Mouse (Mus musculus) cerebellum, adult (tissue): Measurements from ENCODE around the gene Ankrd54.
A peak's percentile ranks its signal among the peaks of the same experiment; 100 is the strongest.

ENCODE experiments used
- ATAC-seq: cut with Nextera tagmentation; 2 replicates; pipeline ENCODE4 v1.9.2; 2017; ENCODE audit warnings: mild to moderate bottlenecking, moderate library complexity, mixed read lengths; ENCODE audit not compliant: insufficient number of reproducible peaks, low FRiP score, low TSS enrichment

The Ankrd54 gene

DNA sequence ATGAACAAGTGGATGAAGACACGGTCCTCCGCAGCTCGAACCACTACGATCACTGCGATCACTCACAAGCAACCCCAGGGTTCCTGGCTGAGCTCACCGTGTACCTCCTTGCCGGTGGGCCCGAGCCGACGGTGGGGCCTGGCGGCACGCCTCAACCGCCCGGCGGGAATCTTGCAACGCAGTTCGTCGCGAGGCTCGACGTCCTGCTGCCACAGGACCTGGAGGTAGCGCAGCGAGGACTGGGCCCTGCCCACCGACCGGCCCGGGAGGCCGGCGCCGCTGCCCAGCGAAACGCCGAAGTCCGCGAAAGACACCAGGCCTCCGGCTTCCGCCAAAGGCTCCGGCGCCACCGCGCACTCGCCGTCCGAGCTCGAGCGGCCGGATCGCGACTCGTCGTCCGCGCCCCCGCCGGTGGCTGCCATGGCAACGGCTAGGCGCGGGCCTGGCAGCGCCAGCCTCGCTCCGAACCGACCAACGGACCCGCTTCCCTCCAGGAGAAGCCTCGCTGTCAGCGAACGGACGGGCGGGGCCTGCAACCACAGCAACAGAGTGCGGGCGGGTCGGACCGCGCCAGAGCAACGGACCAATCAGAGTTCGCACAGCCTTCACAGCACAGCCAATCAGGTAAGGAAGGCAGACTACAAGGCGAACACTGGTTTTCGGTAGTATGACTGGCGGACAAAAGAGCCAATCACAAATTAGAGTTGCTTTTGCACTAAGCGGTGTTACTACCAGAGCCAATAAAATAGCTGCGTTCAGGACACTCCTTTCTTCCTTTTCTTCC lies at the start of gene Ankrd54:
Ankrd54 (minus strand) TSS at position 518 of the 784 bp plus-strand sequence.
- peak; percentile 100 for ATAC-seq

DNA sequence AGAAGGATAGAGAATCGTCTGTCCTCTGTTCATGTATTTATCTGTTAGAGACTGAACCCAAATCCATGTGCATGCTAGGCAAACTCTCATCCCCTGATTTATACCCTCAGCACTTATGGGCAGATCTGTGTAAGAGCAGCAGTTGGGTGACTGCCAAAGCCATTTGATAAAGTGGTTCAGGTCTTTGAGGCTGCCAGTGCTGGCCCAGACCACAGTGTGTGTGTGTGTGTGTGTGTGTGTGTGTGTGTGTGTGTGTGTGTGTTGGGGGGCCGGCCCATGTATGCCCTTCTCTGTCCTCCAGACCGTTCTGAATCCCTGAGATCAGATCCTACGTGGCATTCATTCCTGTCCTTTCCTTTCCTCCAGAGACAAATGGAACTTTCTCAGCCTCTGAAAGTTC lies 49.1 kb upstream of the Ankrd54 start:
- no peak for ATAC-seq

DNA sequence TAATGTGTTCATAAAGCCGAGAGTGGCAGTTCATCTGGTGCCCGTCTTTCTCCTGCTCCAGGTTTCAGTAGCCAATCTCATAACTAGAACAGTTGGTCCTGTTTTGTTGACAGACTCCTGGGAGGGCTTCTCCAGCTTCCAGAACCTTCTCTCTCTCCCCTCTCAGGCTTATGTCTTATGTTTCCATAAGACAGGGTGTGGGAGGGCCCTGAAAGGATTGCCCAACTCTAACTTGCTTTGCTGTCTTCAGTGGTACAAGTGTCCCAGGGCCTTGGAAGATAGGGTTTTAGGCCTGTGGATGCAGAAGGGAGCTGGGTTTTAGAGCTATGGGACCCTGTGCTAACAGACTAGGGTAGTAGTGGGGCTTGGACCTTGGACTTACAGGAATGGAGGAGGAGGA lies 47.8 kb upstream of the Ankrd54 start:
- ATAC-seq, result no peak

DNA sequence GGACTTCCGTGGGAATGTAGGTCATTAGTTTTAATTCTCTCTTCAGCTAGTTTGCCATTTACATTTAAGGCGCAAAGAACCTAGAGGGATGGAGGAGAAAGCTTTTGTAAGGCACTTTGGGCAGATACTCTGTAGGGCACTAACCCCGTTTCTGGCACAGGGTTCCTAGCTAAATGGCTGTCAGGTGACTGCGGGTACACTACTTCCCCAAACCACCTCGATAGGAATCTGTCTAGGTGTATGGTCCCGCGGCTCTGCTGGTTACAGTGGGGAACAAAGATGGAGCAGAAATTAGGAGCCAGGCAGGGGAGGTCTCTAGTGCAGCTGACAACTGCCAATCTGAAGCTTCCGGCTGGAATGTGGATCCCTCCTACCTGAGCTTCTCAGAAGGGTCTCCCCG lies 47.3 kb upstream of the Ankrd54 start:
- no peak for ATAC-seq

DNA sequence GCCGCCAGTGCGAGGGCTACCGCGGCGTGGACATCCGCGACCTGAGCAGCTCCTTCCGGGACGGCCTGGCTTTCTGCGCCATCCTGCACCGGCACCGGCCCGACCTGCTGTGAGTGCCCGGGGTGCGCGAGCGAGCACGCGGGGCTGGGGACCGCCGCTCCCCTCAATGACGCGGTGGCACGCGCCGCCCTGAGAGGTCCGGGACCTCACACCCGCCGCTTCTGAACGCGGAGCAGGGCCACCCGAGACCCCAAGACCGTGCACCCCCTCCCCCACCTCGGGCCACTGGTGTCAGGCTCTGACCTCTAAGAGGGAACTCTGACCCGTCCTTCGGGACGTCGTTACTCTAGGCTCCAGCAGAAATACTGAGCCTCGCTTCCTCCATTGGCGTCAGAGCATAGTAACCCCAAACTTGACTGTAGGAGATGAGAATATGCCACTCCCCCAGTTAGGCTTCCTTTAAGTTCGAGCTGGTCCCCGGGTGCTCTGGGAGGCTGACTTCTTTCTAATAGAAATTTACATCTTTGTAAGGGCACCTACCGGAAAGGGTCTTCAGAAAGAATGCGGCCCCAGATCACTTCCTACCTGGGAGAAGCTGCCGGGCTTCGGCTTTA lies 46.7 kb upstream of the Ankrd54 start:
- ATAC-seq, result peak; percentile 59; the same call in 1 of the 2 replicates

DNA sequence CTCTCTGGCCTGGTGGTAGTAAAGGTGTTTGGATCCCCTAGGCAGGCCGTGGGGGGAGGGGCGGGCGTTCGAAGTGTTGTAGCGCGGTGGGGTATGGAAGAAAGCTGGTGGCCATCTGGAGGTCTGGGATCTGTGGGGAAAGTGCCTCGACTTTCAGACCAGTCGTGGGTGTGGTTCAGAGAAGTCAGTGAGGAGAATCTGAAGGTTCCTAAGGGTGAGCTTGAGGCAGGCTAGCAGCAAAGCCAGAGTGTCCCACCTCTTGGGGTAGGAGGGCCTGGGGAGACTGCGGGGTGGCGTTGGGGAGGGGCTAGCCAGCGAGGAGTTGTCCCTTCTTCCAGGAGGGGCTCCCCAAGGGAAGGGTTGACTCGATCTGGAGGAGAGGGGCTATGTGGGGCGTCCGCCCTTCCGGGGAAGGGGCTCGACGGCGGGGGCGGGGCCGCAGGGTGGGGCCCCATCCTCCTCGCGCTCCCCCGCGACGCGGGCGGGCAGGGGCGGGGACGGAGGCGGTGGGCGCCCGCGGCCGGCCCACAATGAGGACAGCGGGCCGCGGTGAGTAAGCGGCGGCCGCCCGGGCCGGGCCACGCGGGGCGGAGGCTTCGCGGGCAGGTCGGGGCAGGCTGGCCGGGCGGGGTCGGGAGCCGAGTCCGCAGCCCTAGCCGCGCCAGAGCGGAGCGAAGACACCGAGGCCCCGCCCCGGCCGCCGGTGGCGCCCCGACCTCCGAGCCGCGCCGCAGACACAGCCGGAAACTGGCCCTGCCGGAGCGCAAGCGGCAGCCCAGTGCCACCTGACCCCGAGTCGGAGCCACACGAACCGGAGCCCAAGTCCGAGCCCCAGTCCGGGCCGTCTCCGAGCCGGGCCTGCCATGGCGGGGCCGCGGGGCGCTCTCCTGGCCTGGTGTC lies 46.0 kb upstream of the Ankrd54 start, which contains the start of gene Micall1:
Micall1 (plus strand) TSS at position 478 of the 900 bp plus-strand sequence.
- peak; percentile 69 for ATAC-seq

DNA sequence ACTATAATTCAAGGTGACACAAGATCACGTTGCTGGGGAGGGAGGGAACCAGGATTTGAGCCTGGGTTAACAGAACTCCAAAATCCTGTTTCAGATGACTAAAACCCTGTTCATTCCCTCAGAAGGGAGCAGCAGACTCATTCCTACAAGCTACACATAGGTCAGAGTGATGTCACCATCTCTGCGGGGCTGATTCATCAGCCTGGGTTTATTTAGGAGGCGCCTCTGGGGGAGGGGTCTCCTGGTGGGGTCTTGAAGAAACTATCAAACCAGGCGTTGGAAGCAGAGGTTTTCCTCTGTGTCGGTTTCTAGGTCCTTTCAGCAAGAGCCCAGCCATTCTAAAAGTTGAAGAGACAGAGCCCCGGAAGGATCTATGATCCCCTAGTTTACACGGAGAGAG lies 45.3 kb upstream of the Ankrd54 start:
- no peak for ATAC-seq

DNA sequence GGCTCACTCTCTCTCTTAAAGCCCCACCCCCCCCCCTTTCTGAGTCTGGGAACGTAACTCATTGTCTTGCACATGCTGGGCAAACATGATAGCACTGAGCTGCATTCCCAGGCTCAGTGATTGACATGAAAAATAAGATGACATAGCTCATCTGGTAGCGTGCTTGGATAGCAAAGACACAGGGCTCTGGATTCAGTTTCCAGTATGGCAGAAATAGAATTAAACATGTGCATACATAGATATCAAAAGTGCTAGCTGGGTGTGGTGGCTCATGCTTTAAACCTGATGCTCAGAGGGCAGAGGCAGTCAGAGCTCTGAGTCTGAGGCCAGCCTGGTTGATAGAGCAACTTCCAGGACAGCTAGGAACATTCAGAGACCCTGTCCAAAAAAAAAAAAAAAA lies 43.1 kb upstream of the Ankrd54 start:
- no peak for ATAC-seq

DNA sequence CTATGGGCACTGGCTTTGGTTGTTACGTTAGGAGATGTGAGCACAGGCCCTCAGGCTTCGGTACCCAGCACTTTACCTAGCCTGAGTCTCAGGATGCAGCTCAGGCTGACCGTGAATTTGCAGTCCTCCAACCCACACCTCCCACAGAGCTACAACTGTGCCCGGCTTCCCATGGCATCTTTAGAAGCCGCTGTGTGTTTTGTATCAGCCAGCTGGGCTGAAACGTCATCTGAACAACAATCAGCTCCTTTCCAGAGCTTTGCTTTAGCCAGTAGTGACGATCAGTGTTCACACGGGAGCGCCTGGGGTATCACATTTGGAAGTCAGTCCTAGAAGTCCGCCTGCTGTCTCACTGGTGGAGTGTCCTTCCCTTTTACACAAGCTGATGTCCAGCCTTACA lies 40.6 kb upstream of the Ankrd54 start:
- ATAC-seq, result no peak

DNA sequence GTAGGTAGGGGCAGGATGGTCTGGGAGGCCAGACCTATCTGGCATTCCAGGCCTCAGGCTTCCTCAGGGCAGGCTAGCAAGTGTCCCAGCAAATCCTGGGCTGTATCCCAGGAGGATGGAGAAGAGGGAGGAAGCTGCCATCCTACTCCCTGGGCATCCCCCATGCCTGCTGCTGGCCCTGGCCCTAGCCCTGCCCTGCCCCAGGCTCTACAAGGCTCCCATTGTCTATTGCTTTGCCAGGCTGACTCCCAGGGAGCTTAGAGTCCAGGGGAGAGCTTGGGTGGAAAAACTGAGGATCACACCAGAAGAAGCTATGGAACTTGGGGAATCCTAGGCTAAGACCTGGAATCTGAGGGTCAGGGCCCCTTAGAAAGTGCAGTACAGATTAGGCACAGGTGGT lies 38.8 kb upstream of the Ankrd54 start:
- ATAC-seq, result no peak

DNA sequence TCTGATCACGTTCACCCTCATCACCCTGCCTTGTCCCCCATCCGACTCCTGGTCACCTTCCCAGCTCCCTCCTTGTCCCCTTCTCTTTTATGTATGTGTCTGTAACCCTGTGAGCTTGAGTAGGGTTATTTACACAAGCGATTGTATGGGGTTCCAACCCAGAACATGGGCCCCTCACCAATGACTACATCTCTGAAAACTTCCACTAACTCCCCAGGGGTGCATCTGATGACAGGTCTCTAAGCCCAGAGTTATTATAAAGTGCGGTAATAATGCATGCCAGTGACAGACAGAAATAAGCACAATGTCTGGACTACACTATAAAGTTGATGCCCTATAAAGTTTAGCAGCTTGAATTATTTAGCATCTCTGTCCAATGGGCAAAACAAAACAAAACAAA lies 37.7 kb upstream of the Ankrd54 start:
- ATAC-seq, result no peak

DNA sequence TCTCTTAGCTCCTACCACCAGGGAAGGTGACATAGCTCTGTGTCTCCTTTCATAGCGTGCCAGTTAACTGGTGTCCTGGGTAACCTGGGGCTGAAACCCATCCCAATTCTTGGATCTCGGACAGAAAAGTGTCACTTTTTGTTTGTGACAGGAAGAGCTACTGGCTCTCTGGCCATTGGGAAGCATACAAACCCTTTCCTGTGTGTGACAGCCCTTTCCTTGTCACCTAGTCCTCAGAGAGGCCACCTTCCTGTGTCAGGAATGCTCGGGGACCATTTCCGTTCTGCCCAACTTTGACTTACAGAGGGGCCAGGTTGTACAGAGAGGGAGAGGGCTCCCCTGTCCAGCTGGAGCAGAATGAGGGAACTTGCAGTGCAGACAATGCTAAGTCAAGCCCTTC lies 36.8 kb upstream of the Ankrd54 start:
- no peak for ATAC-seq

DNA sequence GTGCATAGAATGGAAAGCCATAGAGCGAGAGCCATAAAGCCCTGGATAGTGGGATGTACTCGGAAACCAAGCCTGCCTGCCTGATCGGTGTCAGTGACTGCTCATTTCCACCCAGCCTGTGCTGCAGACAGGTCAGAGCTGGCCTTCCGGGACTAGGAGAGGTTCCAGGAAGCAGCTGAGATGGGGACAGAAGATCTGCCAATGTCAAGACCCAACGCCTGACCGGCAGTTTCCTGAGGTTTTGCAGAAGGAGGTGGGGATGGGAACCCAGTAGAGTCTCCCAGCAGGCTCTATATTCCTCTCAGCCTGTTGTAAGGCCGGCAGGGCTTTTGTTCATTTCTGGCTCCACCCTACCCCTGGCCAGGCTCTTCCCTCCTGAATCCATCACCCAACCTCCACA lies 36.2 kb upstream of the Ankrd54 start:
- no peak for ATAC-seq

DNA sequence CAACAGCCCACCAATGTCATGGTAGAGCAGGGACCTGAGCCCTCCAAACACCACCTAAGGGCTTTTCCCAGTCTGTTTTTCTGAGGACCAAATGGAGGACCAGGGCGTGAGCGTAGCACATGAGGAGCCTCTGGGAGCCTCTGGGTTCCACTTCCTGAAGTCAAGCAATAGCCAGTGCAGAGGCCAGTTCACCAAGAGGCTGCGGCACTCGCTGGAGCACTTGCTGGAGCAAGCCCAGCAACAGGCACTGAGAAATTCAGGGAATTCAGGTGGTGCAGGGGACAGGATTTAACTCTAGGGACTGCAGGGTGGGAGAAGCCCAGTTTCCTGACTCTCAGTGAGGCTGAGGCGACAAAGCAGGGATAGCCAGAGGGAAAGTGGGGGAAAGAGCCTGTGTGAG lies 35.5 kb upstream of the Ankrd54 start:
- no peak for ATAC-seq

DNA sequence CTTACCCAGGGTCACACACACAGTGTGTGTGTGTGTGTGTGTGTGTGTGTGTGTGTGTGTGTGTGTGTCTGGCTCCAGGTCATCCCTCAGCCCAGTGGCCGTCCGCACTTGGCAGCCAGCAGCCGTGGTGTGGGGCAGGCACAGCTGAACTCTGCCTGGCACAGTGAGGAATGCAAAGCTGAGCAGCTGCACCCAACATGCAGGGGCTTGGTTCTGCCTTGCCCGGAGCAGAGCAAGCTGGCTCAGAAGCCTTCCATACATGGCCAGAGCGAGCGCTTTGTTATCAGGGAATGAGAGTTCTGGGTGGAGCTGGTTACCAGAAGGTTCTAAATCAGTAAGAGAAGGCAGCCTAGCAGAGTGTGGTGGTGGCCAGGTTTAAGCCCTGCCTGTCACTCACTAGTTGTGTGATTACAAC lies 34.9 kb upstream of the Ankrd54 start:
- ATAC-seq, result no peak

DNA sequence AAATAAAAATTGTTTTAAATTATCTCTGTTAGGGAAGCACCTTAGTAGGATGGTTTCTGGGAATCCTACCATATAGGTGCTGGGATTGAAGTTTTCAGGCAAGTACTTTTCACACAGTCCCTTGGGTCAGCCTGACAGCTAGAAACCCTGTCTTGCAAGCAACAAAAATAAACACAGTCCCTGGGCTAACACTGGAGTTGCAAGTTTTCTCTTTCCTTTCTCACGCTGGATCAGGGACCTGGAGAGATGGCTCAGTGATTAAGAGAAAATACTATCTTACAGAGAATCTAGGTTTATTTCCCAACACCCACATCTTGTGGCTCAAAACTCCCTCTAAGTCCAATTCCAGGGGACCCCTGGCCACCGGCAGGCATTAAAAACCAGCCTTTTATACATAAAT lies 34.4 kb upstream of the Ankrd54 start:
- ATAC-seq, result no peak

DNA sequence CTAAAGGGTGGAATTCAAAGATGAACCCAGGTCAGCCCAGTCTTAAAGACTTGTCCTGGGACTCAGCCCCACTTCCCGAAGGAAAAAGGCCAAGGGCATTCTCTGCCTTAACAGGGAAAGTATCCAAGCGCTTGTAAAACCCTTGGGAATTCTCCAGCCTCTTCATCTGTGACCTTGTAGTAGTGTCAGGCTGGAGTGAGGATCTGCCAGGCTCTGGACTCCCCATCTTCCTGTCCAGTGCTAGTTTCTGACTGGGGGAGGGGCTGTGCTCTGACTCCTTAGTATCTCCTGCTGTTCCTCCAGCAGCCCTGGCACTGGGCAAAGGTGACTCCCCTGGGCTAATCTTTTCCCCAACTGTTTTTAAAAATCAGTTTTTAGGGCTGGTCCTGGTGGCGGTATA lies 33.9 kb upstream of the Ankrd54 start:
- no peak for ATAC-seq

DNA sequence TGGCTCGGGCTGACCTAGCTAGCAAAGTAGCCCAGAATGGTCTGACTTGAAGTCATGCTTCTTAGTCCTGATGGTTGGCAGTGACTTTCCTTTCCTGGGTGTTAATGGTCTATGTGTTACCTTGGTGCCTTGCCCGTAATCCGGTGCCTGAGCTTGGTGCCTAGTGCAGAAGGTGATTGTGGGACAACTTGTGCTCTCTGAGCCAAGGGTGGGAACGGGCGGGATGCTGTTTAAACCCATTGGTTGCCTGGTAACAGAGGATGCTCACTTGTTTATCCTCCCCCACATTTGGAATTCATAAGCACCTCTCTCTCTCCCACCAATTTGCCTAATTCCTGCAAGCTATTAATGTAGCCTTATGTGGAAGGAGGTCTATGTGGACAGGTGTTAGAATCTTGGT lies 32.8 kb upstream of the Ankrd54 start:
- no peak for ATAC-seq

DNA sequence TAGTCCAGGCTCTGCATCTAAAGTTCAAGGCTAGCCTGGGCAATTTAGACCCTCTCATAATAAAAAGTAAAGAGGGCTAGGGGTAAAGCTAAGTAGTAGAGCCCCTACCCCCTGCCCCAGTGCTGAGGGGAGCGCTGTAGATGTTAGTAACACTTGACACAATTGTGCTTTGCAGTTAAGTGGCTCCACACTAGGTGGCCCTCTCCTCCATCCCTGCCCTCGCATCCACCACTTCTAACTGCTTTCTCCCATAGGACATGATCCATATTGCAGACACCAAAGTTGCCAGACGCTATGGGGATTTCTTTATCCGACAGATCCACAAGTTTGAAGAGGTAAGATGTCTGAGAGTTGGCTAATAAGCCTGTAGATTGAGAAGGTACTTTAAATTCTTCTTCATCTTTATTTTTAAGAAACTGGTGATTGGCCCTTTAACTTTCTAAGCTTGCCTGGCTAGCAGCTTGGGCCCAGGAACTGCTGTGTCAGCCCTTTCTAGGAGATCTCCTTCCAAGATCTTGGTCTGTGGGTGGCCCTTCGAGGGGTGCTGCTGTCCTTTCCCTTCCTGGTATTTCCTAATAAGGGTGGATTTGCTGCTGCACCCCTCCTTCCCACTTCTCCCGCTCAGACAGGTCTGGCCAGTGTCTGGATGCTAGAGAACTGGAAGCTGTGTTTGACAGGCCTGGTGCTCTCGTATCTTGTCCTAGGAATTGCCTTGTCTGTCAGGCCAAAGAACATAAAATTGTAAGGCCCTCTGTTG lies 30.6 kb upstream of the Ankrd54 start:
- ATAC-seq, result no peak

DNA sequence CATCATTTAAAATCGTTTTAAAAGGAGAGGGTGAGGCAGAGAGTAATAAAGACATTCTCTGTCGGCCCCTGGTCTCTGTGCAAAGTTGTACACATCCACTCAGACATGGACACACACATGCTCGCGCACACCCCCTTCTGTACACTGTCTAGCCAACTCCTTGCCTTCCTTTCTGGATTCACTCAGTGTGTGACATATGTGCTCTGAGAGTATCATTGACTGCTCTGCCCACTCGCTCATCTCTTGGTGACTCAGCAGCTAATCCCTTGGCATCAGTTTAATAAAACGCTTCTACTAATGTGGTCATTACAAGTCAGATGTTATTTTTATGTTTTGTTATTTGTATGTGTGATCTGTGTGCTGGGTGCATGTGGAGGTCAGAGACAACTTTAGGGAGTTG lies 29.6 kb upstream of the Ankrd54 start:
- ATAC-seq, result no peak
